Mouse (Mus musculus) CH12.LX (cell line): ENCODE data around the gene Pitpnm2. TPM values are rescaled to one million over a fixed set of nuclear protein-coding genes. Genes with fewer than 3 reads are reported as not detected.
A peak's percentile ranks its signal among the peaks of the same experiment; 100 is the strongest.

Experiments used
- DNase-seq: peaks from one replicate; pipeline ENCODE4 v3.0.0-alpha.2; 2013; ENCODE audit errors: extremely low read depth
- H3K27ac ChIP-seq: 2 replicates; pipeline ENCODE4 v1.5.1; 2012; ENCODE audit warnings: low read depth, mild to moderate bottlenecking, control low read depth, moderate library complexity; ENCODE audit not compliant: insufficient read depth
- H3K27me3 ChIP-seq: replicated peaks from 2 replicates; pipeline ENCODE3; 2012; ENCODE audit warnings: inconsistent platforms
- H3K36me3 ChIP-seq, 2 experiments: replicated peaks in 1 of 2; 2 replicates each; pipeline versions ENCODE3 to v1.6.1; 2012; ENCODE audit warnings: inconsistent platforms in 1 of 2, low read length in 1 of 2, mild to moderate bottlenecking in 1 of 2, mixed read lengths in 1 of 2, moderate library complexity in 1 of 2; ENCODE audit not compliant: control insufficient read depth in 1 of 2, insufficient read depth in 1 of 2
- H3K4me1 ChIP-seq, 2 experiments: 2 replicates each; pipeline ENCODE4 v1.6.1; 2012; ENCODE audit warnings: inconsistent platforms in 1 of 2, moderate library complexity in 1 of 2; ENCODE audit not compliant: insufficient read depth in 2 of 2, control insufficient read depth in 1 of 2
- H3K4me2 ChIP-seq: 2 replicates; pipeline ENCODE4 v1.6.1; 2012; ENCODE audit warnings: low read depth, mild to moderate bottlenecking, control low read depth; ENCODE audit not compliant: poor library complexity, insufficient read depth, severe bottlenecking
- H3K4me3 ChIP-seq, 3 experiments: fragments of 150-350 bp in 1 of 3; sonication (generic) in 1 of 3; replicated peaks in 1 of 3; 2 replicates each; pipeline versions ENCODE3 to v1.5.1; 2011 to 2012; ENCODE audit warnings: low read depth in 2 of 3, low read length in 2 of 3, mild to moderate bottlenecking in 2 of 3, moderate library complexity in 2 of 3, control low read depth in 1 of 3, improper control_type of control experiment in 1 of 3, inconsistent platforms in 1 of 3, mixed read lengths in 1 of 3; ENCODE audit not compliant: poor library complexity in 1 of 3
- H3K79me2 ChIP-seq: replicated peaks from 2 replicates; pipeline ENCODE4 v1.6.1; 2012; ENCODE audit warnings: mild to moderate bottlenecking, moderate library complexity; ENCODE audit not compliant: control insufficient read depth, poor library complexity, insufficient read depth, severe bottlenecking; ENCODE audit errors: extremely low read depth
- H3K9ac ChIP-seq: 2 replicates; pipeline ENCODE4 v1.6.1; 2012; ENCODE audit warnings: low read depth, mild to moderate bottlenecking, control low read depth, moderate library complexity; ENCODE audit not compliant: insufficient read depth
- H3K9me3 ChIP-seq: replicated peaks from 2 replicates; pipeline ENCODE3; 2012; ENCODE audit warnings: low read length, inconsistent platforms, mixed read lengths
- BHLHE40 ChIP-seq: IDR thresholded peaks from 2 replicates; pipeline ENCODE4 v1.6.1; 2011; ENCODE audit warnings: mild to moderate bottlenecking, low read depth, low read length, improper control_type of control experiment
- CHD2 ChIP-seq: IDR thresholded peaks from 2 replicates; pipeline ENCODE4 v1.6.1; 2011; ENCODE audit warnings: low read length, improper control_type of control experiment
- CTCF ChIP-seq, 2 experiments: IDR thresholded peaks in 1 of 2; conservative IDR thresholded peaks in 1 of 2; 2 replicates each; pipeline ENCODE4 v1.5.1; 2011 to 2012; ENCODE audit warnings: low read depth in 2 of 2, low read length in 2 of 2, improper control_type of control experiment in 1 of 2, inconsistent platforms in 1 of 2, mild to moderate bottlenecking in 1 of 2, moderate library complexity in 1 of 2
- ELF1 ChIP-seq: IDR thresholded peaks from 2 replicates; pipeline ENCODE4 v1.6.1; 2014; ENCODE audit warnings: low read depth, mild to moderate bottlenecking, inconsistent platforms, low read length, improper control_type of control experiment
- EP300 ChIP-seq: IDR thresholded peaks from 2 replicates; pipeline ENCODE4 v1.6.1; 2011; ENCODE audit warnings: low read length, improper control_type of control experiment
- ETS1 ChIP-seq: conservative IDR thresholded peaks from 2 replicates; pipeline ENCODE4 v1.6.1; 2012; ENCODE audit warnings: low read depth, mild to moderate bottlenecking, inconsistent platforms, low read length, improper control_type of control experiment, moderate library complexity
- GABPA ChIP-seq: IDR thresholded peaks from 2 replicates; pipeline ENCODE4 v1.6.1; 2012; ENCODE audit warnings: low read depth, low read length, improper control_type of control experiment, inconsistent platforms; ENCODE audit not compliant: insufficient replicate concordance
- HCFC1 ChIP-seq: IDR thresholded peaks from 2 replicates; pipeline ENCODE4 v1.6.1; 2012; ENCODE audit warnings: low read depth, mild to moderate bottlenecking, inconsistent platforms, low read length, improper control_type of control experiment
- IRF4 ChIP-seq: IDR thresholded peaks from 2 replicates; pipeline ENCODE4 v1.6.1; 2014; ENCODE audit warnings: low read depth, mild to moderate bottlenecking, inconsistent platforms, low read length, improper control_type of control experiment
- JUN ChIP-seq: IDR thresholded peaks from 2 replicates; pipeline ENCODE4 v1.6.1; 2011; ENCODE audit warnings: low read depth, mild to moderate bottlenecking, low read length, improper control_type of control experiment, moderate library complexity; ENCODE audit not compliant: insufficient read depth
- MAX ChIP-seq: IDR thresholded peaks from 2 replicates; pipeline ENCODE4 v1.6.1; 2011; ENCODE audit warnings: low read length, improper control_type of control experiment
- MYC ChIP-seq: IDR thresholded peaks from 2 replicates; pipeline ENCODE4 v1.6.1; 2011; ENCODE audit warnings: low read depth, mild to moderate bottlenecking, improper control_type of control experiment, low read length
- NELFE ChIP-seq: IDR thresholded peaks from 2 replicates; pipeline ENCODE4 v1.6.1; 2011; ENCODE audit warnings: low read depth, low read length, improper control_type of control experiment
- NRF1 ChIP-seq: IDR thresholded peaks from 2 replicates; pipeline ENCODE4 v1.6.1; 2014; ENCODE audit warnings: low read depth, mild to moderate bottlenecking, inconsistent platforms, low read length, improper control_type of control experiment, moderate library complexity
- POLR2AphosphoS2 ChIP-seq: IDR thresholded peaks from 2 replicates; pipeline ENCODE4 v1.6.1; 2011; ENCODE audit warnings: low read depth, low read length, improper control_type of control experiment
- RAD21 ChIP-seq: IDR thresholded peaks from 2 replicates; pipeline ENCODE4 v1.6.1; 2011; ENCODE audit warnings: low read depth, mild to moderate bottlenecking, low read length, improper control_type of control experiment, moderate library complexity
- RCOR1 ChIP-seq: conservative IDR thresholded peaks from 2 replicates; pipeline ENCODE4 v1.6.1; 2012; ENCODE audit warnings: low read depth, mild to moderate bottlenecking, inconsistent platforms, low read length, improper control_type of control experiment
- SIN3A ChIP-seq: IDR thresholded peaks from 2 replicates; pipeline ENCODE4 v1.6.1; 2012; ENCODE audit warnings: low read length, improper control_type of control experiment, inconsistent platforms
- SMC3 ChIP-seq: IDR thresholded peaks from 2 replicates; pipeline ENCODE4 v1.6.1; 2011; ENCODE audit warnings: low read depth, low read length, improper control_type of control experiment
- USF2 ChIP-seq: conservative IDR thresholded peaks from 2 replicates; pipeline ENCODE4 v1.6.1; 2011; ENCODE audit warnings: low read depth, low read length, improper control_type of control experiment
- ZC3H11A ChIP-seq: IDR thresholded peaks from 2 replicates; pipeline ENCODE4 v1.6.1; 2012; ENCODE audit warnings: low read depth, mild to moderate bottlenecking, inconsistent platforms, low read length, improper control_type of control experiment
- ZKSCAN1 ChIP-seq: IDR thresholded peaks from 2 replicates; pipeline ENCODE4 v1.6.1; 2012; ENCODE audit warnings: low read depth, inconsistent platforms, low read length, improper control_type of control experiment, borderline replicate concordance
- dilution Hi-C: fragments of 300-500 bp; cut with MboI; formaldehyde crosslinking; loops from 2 replicates; pipeline ENCODE4 v1.14.3; 2020; ENCODE audit warnings: low sequenced_read_pairs; ENCODE audit not compliant: extremely low pct_unique_long_range_greater_than_20kb, extremely low pct_ligation_motif_present
- in situ Hi-C: fragments of 300-500 bp; cut with MboI; formaldehyde crosslinking; loops from 3 replicates; pipeline ENCODE4 v1.14.3; 2019; ENCODE audit warnings: low sequenced_read_pairs, low pct_ligation_motif_present, low pct_unique_long_range_greater_than_20kb, mixed read lengths
- polyA plus RNA-seq: library from polyadenylated mRNA; unstranded; fragments of >175 nt; gene quantifications from 2 replicates; pipeline ENCODE4 v1.2.1, GENCODE M21; 2012; ENCODE audit warnings: low read depth; ENCODE audit not compliant: insufficient read length
- total RNA-seq, 2 experiments: library from RNA; depleted of rRNA; stranded (reverse); fragments of 300-350 nt in 1 of 2; fragments of >200 nt in 1 of 2; gene quantifications; 2 replicates each; pipeline ENCODE4 v1.2.3; 2012 to 2014

Gene Pitpnm2
- total and polyA plus RNA-seq, 3 experiments, result 1.0 to 11.9 (median 5.3) TPM

- Histone ChIP-seq H3K9ac (no peak overlapping the region), H3K27me3 (peaks cover 2% of the 10 kb centered on the region), H3K36me3 (peaks cover 0 to 40% of the 10 kb centered on the region in 2 experiments), H3K79me2 (no peaks in the 10 kb centered on the region), H3K9me3 (peaks cover 10% of the 10 kb centered on the region), H3K27ac (no peak overlapping the region), H3K4me2 (0 out of 2 replicates have a peak overlapping the region, but pooled peaks have one; percentile 19), H3K4me3 (peak overlapping the region in 1 of 3 experiments; percentile 14), H3K4me1 (peaks cover 0 to 8% of the 10 kb centered on the region in 2 experiments; a peak in 2 of 4 replicates)
- dilution Hi-C loops, result no loop called here
- DNase-seq, result no peak
- TF ChIP-seq ELF1 (no peak), MAX (no peak), IRF4 (no peak), CTCF (conservative IDR thresholded peaks at IDR 0.05 in 1 of 2, IDR thresholded peaks at IDR 0.05 in 1 of 2; ENCODE audit: low read depth in 2 of 2, low read length in 2 of 2) (no peak), JUN (no peak), USF2 (no peak), NRF1 (no peak), ZKSCAN1 (no peak), ZC3H11A (no peak), SMC3 (no peak), NELFE (no peak), MYC (no peak), EP300 (no peak), BHLHE40 (no peak)
- in situ Hi-C loops, result no loop called here
Measured at GRCm38 (mm10) chr5:124095077-124095581, 154.4 kb downstream of the Pitpnm2 start.

- peaks cover 3% of the 10 kb centered on the region for H3K9me3 ChIP-seq
- H3K4me2 ChIP-seq, result no peak overlapping the region
- dilution Hi-C loops (no loop called here), in situ Hi-C loops (no loop called here)
- TF ChIP-seq ETS1 (no peak), POLR2AphosphoS2 (no peak), RAD21 (no peak), SIN3A (no peak), NELFE (no peak), HCFC1 (no peak), GABPA (no peak), ZKSCAN1 (no peak), CHD2 (no peak), ZC3H11A (no peak), RCOR1 (no peak), SMC3 (no peak), ELF1 (no peak), JUN (no peak)
- DNase-seq, result no peak
- H3K4me1 ChIP-seq, result peaks cover 0 to 8% of the 10 kb centered on the region in 2 experiments; a peak in 2 of 4 replicates
- peaks cover 2% of the 10 kb centered on the region for H3K27me3 ChIP-seq
- H3K27ac ChIP-seq, result no peak overlapping the region
- peaks cover 8 to 42% of the 10 kb centered on the region in 2 experiments for H3K36me3 ChIP-seq
- no peak overlapping the region for H3K4me3 ChIP-seq
- no peaks in the 10 kb centered on the region for H3K79me2 ChIP-seq
- H3K9ac ChIP-seq, result no peak overlapping the region
Measured at GRCm38 (mm10) chr5:124093852-124094604, 155.5 kb downstream of the Pitpnm2 start.
